Mouse (Mus musculus) midbrain, embryonic 10.5 days (tissue): ENCODE measurements around the gene Epor. TPM values are rescaled to one million over a fixed set of nuclear protein-coding genes. Genes with fewer than 3 reads are reported as not detected.

Experiments used
- DNase-seq: peaks from one replicate; pipeline ENCODE4 v3.0.0-alpha.2; 2017; ENCODE audit warnings: low spot score
- H3K27ac ChIP-seq: fragments of 300-500 bp; sonication (generic); replicated peaks from 2 replicates; pipeline ENCODE4 v1.5.1; 2016; ENCODE audit warnings: mild to moderate bottlenecking
- H3K27me3 ChIP-seq: fragments of 300-500 bp; sonication (generic); 2 replicates; pipeline ENCODE4 v1.6.1; 2016; ENCODE audit warnings: low read depth, mild to moderate bottlenecking; ENCODE audit not compliant: poor library complexity, severe bottlenecking
- H3K36me3 ChIP-seq: fragments of 300-500 bp; sonication (generic); 2 replicates; pipeline ENCODE4 v1.6.1; 2016; ENCODE audit warnings: mild to moderate bottlenecking, moderate library complexity
- H3K4me1 ChIP-seq: fragments of 300-500 bp; sonication (generic); 2 replicates; pipeline ENCODE4 v1.6.1; 2016
- H3K4me3 ChIP-seq: fragments of 300-500 bp; sonication (generic); 2 replicates; pipeline ENCODE4 v1.5.1; 2016; ENCODE audit warnings: mild to moderate bottlenecking, moderate library complexity
- H3K9me3 ChIP-seq: fragments of 300-500 bp; sonication (generic); replicated peaks from 2 replicates; pipeline ENCODE4 v1.6.1; 2016; ENCODE audit warnings: mild to moderate bottlenecking
- WGBS: fragments of 180-500 bp; shearing (Covaris S2); methylation state at CpG from one replicate; pipeline ENCODE4 v1.1.7; 2016; 5-methylcytosine and 5-hydroxymethylcytosine counted together
- polyA plus RNA-seq: library from polyadenylated mRNA; unstranded; fragments of >200 nt; fragmentation: Nextera tagmentation; extraction: Ambion mirVana; gene quantifications from 2 replicates; pipeline ENCODE4 v1.2.1, GENCODE M21; 2016

The Epor gene
- polyA plus RNA-seq, 1 experiment from 2014 or later = 10.2 TPM

DNA sequence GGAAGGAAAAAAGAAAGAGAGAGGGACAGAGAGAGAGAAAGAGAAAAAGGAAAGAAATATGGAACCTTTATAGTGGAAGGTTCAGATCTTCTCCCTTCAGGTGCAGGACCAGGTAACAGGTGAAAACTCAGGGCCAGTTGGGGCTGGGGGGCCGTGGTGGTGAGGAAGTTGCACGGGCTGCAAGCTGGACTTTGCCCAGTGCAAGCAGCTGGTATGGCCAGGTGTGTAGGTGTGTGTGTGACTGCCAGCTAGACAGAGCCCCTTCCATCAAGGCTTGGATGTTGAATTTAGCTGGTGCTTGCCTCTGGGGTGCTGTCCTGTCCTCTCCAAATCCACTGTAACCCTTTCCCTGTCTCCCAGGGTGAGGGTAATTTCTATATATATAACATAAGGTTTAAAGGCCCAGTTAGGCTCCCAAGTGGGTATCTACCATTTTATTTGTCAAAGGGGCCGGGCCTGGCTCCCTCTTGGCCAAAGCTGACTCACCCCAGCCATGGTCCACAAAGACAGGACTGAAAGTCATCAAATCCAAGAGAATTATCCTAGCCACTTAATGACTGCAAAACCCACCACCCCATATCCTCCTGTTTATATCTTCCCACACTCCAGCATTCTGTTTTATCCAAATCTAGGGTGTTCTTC is 46.3 kb downstream of the Epor start:
- no peaks in the 10 kb centered on the region for H3K9me3 ChIP-seq
- H3K27ac ChIP-seq = no peak overlapping the region
- no peak for DNase-seq
- peaks cover 15% of the 10 kb centered on the region for H3K4me1 ChIP-seq
- no peaks in the 10 kb centered on the region for H3K36me3 ChIP-seq
- H3K4me3 ChIP-seq = peak overlapping the region; percentile 65
- 74% methylated on average over 3 of the region's 3 CpGs for WGBS
- peaks cover 38% of the 10 kb centered on the region for H3K27me3 ChIP-seq

DNA sequence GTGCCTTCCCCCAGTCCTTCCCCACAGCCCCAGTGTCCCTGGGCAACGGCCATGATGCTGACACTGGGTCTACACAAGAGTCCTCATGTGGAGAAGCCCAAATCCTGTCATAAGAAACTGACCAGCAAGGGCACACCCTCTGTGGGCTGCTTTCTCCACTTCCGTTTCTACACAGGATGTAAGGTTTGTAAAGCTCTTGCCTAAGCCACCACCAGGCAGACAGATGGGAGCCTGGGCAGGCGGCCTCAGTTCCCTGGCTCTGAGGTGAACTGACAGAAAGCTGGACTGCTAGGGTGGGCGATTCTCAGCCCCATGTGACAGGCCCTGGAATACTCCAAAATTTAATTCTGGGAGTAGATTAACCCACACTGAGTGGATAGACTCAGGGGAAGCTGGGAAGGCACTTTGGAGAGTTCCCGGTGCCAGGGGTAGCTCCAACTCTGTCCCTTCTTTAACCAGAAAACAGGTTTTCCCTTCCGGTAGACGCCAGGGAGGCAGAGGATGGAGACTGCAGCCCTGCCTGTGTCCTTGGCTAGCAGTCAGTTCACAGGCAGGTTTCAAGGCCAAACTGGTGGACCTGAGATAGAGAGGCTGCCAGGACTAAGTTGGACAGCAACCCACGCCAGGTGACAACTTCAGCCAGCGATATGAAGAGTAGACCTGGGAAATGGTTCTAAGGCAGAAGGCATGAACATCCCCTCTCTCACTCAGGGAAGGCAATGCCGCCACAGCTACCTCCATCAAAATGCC is 53.7 kb downstream of the Epor start:
- WGBS = 77% methylated on average over 10 of the region's 10 CpGs
- no peaks in the 10 kb centered on the region for H3K9me3 ChIP-seq
- H3K27me3 ChIP-seq = peaks cover 3% of the 10 kb centered on the region
- no peak overlapping the region for H3K4me3 ChIP-seq
- H3K36me3 ChIP-seq = no peaks in the 10 kb centered on the region
- DNase-seq = no peak
- no peak overlapping the region for H3K27ac ChIP-seq
- H3K4me1 ChIP-seq = no peaks in the 10 kb centered on the region

Other genes starting within 250 kb of the Epor start
- 52.2 and 58.9 TPM in 2 replicates for gene Ldlr, start 240.0 kb downstream of the Epor start, polyA plus RNA-seq
- gene Spc24, start 203.2 kb downstream of the Epor start, polyA plus RNA-seq = 146 and 175 TPM in 2 replicates
- 8.6 and 9.5 TPM in 2 replicates for gene Kank2, start 164.8 kb downstream of the Epor start, polyA plus RNA-seq
- gene Angptl8, start 128.0 kb downstream of the Epor start, polyA plus RNA-seq = 0.47 and 0.83 TPM in 2 replicates
- 22.0 and 23.5 TPM in 2 replicates for gene Dock6, start 110.9 kb downstream of the Epor start, polyA plus RNA-seq
- 8.3 and 9.7 TPM in 2 replicates for gene Rab3d, start 45.3 kb downstream of the Epor start, polyA plus RNA-seq
- gene Ccdc159, start 36.0 kb downstream of the Epor start, polyA plus RNA-seq = 4.2 and 4.6 TPM in 2 replicates
- 39.0 and 39.2 TPM in 2 replicates for gene Tmem205, start 36.0 kb downstream of the Epor start, polyA plus RNA-seq
- gene Plppr2, start 26.5 kb downstream of the Epor start, polyA plus RNA-seq = 14.7 and 22.4 TPM in 2 replicates
- 8.1 and 8.6 TPM in 2 replicates for gene Swsap1, start 7.8 kb downstream of the Epor start, polyA plus RNA-seq
- gene Rgl3, start 25.9 kb upstream of the Epor start, polyA plus RNA-seq = 3.0 and 3.7 TPM in 2 replicates
- gene Ccdc151, start 39.1 kb upstream of the Epor start, polyA plus RNA-seq = 5.7 and 6.3 TPM in 2 replicates
- 108 and 112 TPM in 2 replicates for gene Prkcsh, start 39.3 kb upstream of the Epor start, polyA plus RNA-seq
- gene Elavl3, start 88.5 kb upstream of the Epor start, polyA plus RNA-seq = 16.7 and 26.8 TPM in 2 replicates
- not detected in 2 replicates for gene Gm49318, start 107.8 kb upstream of the Epor start, polyA plus RNA-seq
- gene Zfp653, start 107.9 kb upstream of the Epor start, polyA plus RNA-seq = 11.7 and 12.6 TPM in 2 replicates
- gene Ecsit, start 121.9 kb upstream of the Epor start, polyA plus RNA-seq = 41.1 and 44.1 TPM in 2 replicates
- gene Cnn1, start 135.7 kb upstream of the Epor start, polyA plus RNA-seq = 1.0 and 3.0 TPM in 2 replicates
- 251 and 265 TPM in 2 replicates for gene Elof1, start 153.7 kb upstream of the Epor start, polyA plus RNA-seq
- gene Acp5, start 172.2 kb upstream of the Epor start, polyA plus RNA-seq = 20.2 and 20.9 TPM in 2 replicates
- gene Pigyl, start 193.3 kb upstream of the Epor start, polyA plus RNA-seq = 57.8 and 60.3 TPM in 2 replicates
- gene Zfp872, start 224.6 kb upstream of the Epor start, polyA plus RNA-seq = 0.25 TPM in 2 replicates